Mouse (Mus musculus) liver, postnatal 0 days (tissue): ENCODE results near the gene Slit3.

Experiments
- CTCF ChIP-seq: sonication (generic); IDR thresholded peaks from 2 replicates; pipeline ENCODE4 v1.5.1; 2016; ENCODE audit warnings: antibody characterized with exemption, low read depth
- EP300 ChIP-seq: IDR thresholded peaks from 2 replicates; pipeline ENCODE4 v1.6.1; 2016; ENCODE audit warnings: antibody characterized with exemption, low read depth, mild to moderate bottlenecking

GRCm38 (mm10) chr11:35603946-35604345 is 482.9 kb downstream of the Slit3 start:
- TF ChIP-seq CTCF (peak; percentile 19; the same call in 1 of the 2 replicates), EP300 (no peak)
